Mouse (Mus musculus): ENCODE results near the gene Hdgfl2. TPM values are rescaled to one million over a fixed set of nuclear protein-coding genes. Genes with fewer than 3 reads are reported as not detected.
"Not testable (repeated sequence)": the region's sequence is repeated elsewhere in the genome, so short reads cannot be mapped to it uniquely, and the experiment has no call there.

Hdgfl2 gene
- total RNA-seq, 2 experiments from 2014 or later: 33.6 to 36.4 TPM

DNA sequence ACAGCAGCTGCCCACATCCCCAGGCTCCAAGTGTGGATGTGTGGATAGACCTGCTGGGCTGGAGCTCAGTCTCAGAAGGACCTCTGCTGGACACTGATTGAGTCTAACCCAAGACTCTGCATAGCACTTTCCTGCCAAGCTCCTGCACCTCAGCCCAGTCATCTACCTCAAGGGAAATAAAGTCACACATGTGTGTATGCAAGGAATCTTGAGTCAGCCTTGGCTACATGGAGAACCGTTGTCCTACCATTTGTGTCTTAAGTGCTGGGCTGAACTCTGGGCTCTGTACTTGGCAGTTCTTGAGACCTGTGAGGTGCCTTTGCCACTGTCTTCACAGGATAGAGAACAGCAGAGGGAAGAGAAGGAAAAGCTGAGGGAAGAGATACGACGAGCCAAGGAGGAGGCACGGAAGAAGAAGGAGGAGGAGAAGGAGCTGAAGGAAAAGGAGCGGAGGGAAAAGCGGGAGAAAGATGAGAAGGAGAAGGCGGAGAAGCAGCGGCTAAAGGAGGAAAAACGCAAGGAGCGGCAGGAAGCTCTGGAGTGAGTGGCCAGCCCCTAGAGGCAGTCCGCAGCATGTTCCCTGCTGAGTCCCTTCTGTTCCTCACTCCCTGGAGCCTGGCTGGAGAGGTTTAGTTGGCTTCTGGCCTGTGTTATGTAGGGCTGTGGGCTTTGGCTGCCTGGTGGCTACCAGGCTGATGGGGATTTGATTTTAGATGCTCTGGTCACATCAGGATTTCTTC is 21.9 kb upstream of the Hdgfl2 start:
- intact Hi-C loops (cut with DNase I): no loop called here
- DNase-seq (ENCODE audit: low spot score): no peak

DNA sequence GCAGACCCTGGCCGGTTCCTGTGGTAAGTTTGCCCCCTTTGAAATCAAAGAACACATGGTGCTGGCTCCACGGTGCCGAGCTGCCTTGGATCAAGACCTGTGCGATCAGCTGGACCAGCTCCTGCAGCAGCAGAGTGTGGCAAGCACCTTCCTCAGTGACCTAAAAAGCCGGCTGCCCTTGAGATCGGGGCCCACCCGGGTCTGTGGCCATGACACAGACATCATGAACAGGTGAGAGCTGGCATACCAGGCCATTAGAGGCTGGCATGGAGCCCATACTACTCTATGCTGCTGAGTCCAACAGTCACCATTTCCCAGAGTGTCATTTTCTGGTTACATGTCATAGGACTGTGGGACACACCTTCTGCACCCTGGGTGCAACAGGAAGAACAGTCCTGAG is 17.4 kb upstream of the Hdgfl2 start:
- intact Hi-C loops (cut with DNase I): no loop called here
- no peak for DNase-seq (ENCODE audit: low spot score)

DNA sequence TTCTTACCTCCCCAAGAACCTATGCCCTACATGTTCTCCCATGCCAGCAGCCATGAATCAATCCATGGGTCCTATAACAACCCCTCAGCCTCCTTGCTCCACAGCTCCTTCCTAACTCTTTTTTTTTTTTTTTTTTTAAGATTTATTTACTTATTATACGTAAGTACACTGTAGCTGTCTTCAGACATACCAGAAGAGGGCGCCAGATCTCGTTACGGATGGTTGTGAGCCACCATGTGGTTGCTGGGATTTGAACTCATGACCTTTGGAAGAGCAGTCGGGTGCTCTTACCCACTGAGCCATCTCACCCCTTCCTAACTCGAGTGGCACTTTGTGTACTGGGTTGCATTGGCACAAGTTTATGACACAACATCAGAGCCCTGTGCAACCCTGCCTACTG is 13.7 kb upstream of the Hdgfl2 start:
- intact Hi-C loops (cut with DNase I); DNase-seq (ENCODE audit: low spot score): not testable (repeated sequence)

DNA sequence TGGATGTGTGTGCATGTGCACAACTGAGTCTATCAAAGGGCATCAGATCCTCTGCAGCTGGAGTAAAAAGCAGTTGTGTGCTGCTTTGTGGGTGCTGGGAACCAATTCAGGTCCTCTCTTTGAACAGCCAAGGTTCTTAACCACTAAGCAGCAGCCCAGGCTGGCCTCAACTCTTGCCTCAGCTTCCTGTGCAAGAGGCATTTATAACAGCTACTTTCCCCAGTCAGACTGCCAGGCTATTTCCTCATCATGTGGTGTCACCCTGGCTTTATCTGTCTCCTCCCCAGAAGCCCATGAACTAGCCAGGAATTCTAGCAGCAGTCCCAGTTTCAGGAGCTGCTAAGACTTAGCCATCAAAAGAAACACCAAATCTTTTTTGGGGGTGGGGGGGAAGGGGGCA is 13.0 kb upstream of the Hdgfl2 start:
- intact Hi-C loops (cut with DNase I): no loop called here
- no peak for DNase-seq (ENCODE audit: low spot score)

DNA sequence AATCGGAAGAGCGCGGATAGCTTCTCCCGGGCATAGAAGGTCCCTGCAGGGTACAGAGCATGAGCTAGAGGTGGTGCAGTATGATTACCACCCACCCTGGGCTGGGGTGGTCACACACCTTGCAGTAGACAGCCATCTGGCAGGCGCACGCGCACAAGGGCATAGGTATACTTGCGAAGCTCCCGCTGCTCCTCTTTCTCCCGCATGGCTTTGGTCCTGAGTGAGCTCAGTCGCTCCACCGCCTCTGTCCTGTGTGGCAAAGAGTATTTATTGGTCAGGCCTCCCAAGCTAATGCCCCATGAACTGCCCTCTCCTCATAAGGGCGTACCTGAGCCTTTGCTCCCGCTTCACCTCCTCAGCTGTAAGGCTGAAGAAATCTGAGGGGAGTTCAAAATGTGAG is 10.4 kb upstream of the Hdgfl2 start:
- intact Hi-C loops (cut with DNase I): no loop called here

DNA sequence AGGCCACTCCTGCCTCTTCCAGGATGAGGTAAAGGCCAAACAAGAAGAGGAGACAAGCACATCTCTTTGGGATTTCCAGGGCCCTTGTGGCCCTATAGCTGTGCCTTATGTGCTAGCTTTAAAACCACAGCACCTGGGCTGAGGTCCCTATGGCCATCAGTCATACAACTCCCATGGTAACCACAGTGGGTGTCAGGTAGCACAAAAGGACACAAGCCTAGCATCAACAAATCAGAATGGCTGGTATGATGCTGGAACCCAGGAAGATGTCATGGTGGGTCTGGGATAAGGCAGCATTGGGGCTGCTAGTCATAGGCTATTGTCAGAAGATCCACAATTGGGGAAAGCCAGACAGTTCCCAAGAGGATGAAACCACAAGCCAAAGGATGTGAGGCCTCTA is 8.3 kb upstream of the Hdgfl2 start:
- no peak for DNase-seq (ENCODE audit: low spot score)
- intact Hi-C loops (cut with DNase I): no loop called here

More for the DNA sequence above, 10.4 kb upstream of the Hdgfl2 start:
- no peak for DNase-seq (ENCODE audit: low spot score)

DNA sequence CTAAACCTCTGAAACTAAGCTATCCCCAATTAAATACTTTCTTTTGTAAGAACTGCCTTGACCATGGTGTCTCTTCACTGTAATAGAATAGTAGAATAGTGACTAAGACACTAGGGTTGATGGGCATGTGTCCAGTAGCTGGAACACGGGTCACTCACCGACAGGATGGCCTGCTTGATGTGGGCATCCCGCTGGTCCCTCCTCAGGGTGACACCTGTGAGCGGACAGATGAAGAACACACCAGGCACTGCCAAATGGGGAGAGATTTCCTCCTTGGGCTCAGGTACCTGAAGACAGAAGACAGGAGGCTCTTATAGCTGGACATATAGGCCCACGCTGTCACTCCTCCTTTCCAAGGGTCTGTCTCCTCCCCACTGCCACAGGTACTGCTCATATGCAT is 7.2 kb upstream of the Hdgfl2 start:
- intact Hi-C loops (cut with DNase I): no loop called here
- DNase-seq (ENCODE audit: low spot score): no peak

DNA sequence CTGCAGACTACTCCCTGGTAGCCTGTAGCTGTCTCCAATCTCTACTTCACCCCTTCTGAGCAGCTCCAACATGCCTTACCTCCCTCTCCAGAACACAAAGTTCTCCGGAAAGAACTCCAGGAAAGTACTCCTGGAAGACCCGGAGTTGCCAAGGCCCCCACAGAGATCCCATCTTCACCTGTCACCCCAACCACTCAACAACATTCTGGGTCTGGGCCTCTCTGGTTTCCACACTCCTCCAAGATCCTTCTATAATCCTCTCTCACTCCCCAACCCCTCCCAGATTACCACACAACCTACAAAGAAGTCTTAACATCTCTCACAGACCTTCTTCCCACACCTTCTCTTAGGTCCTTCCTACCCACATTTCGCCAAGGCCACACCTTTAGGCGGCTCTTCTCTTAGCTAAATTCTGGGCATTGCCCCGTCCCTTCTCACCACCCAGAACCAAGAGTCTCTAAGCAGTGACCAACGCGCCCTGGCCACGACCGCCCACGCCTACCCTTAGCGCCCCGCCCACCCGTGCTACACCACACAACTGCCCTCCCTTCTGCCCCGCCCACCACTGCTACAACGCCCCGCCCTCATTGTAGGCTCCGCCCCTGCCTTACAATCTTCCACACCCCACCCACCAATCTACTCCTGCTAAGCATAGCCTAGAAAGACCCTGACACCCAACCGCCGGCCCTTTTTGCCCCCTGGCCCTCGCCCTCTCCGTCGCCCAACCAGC is 5.2 kb upstream of the Hdgfl2 start:
- DNase-seq (ENCODE audit: low spot score): peak; percentile 68
- intact Hi-C loops (cut with DNase I): no loop called here

DNA sequence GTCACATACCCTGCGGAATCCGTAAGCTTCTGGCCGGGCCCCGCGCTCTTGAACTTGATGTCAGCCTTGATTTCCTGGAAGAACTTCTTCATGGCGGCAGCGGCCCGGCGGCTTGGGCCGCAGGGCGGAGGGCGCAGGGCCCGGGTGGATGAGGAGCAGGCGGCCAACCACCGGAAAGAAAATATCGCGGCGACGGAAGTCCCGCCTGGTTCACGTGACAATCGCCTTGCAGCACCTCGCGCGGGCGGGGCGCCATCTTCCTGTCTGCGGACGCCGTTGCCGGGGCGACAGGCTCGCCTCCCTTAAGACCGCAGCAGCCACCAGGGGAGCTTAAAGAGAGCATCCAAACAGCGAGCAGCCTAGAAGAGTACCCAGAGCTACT is 4.6 kb upstream of the Hdgfl2 start, which contains the start of gene Ubxn6:
Ubxn6 (minus strand) TSS at position 202 of the 382 bp plus-strand sequence.
- DNase-seq (ENCODE audit: low spot score): peak; percentile 93
- intact Hi-C loops (cut with DNase I): no loop called here

DNA sequence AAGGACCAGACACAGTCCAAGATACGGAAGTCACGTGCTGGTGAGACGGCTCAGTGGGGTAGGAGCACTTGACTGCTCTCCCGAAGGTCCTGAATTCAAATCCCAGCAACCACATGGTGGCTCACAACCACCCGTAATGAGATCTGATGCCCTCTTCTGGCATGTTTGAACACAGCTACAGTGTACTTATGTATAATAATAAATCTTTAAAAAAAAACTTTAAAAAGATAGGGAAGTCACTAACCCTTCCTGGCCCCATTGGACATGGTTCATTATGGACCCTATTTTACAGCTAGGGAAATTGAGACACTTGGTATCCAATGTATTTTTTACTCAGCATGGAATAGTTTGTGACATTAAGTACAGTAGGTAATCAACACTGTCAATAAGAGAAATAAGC is 1.9 kb upstream of the Hdgfl2 start:
- intact Hi-C loops (cut with DNase I): no loop called here

DNA sequence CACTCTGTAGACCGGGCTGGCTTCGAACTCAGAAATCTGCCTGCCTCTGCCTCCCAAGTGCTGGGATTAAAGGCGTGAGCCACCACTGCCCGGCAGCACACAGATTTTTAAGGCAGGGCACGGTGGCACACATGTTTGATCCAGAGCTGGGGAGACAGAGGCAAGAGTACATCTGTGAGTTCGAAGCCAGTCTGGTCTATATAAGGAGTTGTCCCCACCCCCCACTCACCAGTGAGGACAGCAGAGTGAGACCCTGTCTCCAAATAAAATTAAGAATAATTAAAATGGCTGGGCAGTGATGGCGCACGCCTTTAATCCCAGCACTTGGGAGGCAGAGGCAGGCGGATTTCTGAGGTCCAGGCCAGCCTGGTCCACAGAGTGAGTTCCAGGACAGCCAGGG is 1.1 kb upstream of the Hdgfl2 start:
- intact Hi-C loops (cut with DNase I); DNase-seq (ENCODE audit: low spot score): not testable (repeated sequence)

More for the DNA sequence above, 1.9 kb upstream of the Hdgfl2 start:
- no peak for DNase-seq (ENCODE audit: low spot score)

DNA sequence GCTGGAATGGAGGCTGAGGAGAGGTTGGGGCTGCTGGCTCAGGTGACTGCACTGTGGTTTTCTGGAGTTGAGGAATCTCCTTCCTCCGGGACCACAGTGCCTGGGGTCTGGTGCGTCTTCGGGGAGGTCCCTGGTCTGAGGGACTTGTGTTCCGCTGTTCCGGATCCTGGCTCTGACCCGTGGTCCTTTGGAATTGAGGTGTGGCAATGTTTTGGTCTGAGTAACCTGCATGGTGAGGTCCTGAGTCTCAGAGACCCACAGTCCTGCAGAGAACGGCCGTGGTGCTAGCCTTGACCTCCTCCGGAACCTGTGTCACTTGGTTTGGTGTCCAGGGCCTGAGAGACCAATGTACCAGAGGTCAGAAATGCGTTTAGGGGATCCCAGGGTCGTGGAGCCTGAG is 487 bp downstream of the Hdgfl2 start:
- no peak for DNase-seq (ENCODE audit: low spot score)
- intact Hi-C loops (cut with DNase I): no loop called here

DNA sequence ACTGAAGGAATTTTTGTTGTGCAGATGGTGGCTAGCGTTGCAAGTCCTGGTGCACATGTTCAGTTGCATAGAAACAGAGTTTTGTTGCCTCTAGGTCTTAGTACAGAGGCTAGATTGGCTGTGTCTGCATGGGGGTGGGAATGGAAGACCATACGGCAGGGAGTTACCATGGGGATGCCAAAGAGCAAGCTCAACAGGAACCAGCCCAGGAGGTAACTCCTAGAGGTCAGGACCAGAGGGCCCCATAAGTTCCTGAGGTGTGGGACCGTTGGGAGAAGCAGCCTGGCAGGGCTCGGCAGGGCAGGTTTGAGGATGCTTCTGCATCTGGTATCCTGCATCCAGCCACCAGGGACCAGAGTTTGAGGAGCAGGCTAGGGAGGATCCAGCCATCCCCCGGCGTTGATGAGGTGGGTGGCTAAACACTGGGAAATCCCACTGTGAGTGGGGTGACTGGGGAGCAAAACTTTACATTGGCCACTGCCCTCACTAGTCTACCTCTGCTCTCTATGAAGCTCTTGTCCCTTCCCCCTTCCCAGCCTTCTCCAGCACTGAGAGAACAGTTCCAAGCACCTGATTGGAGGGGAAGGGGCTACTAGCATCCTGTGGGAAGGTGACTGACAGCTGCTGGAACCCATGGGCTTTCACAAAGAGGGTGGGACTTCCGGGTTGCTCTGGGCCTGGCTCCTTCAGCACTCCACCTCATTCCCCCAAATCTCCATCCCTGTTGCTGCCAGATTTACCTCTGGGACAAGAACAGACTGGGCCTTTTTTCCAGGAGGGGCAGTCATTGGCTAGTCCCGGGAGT is 1.5 kb downstream of the Hdgfl2 start:
- no peak for DNase-seq (ENCODE audit: low spot score)
- intact Hi-C loops (cut with DNase I): no loop called here

DNA sequence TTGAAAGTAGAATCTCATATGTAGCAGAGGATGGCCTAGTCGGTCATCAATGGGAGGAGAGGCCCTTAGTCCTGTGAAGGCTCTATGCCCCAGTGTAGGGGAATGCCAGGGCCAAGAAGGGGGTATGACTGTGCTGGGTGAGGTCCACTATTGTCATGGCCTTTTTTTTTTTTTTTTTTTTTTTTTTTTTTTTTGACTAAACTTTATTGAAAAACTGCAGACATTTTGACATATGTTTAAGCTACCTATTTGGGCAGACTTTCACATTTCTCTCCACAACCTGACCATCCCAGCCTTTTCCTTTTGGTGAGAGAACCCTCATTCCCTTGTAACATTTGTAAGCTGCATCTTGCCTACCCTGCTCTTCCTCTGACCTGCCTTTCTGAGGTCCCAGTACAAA is 12.9 kb downstream of the Hdgfl2 start:
- intact Hi-C loops (cut with DNase I): no loop called here
- DNase-seq (ENCODE audit: low spot score): no peak

DNA sequence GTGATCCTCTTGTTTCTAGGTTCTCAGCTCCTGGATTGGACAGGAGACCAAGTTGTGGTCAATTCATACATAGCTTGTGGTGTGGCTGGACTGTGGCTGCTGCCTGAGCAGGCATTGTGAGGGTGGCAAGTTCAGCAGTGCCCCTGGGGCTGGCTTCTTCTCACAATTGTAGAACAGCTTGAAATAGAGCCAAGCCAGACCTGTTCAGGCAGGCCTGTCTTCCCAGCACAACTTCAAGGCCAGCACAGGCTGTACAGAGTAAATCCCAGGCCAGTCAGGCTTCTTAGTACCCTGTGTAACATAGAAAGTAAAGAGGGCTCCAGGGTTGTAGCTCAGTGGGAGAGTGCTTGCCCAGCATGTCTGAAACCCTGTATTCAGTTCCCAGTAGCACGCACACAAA is 13.4 kb downstream of the Hdgfl2 start:
- DNase-seq (ENCODE audit: low spot score): no peak
- intact Hi-C loops (cut with DNase I): no loop called here

DNA sequence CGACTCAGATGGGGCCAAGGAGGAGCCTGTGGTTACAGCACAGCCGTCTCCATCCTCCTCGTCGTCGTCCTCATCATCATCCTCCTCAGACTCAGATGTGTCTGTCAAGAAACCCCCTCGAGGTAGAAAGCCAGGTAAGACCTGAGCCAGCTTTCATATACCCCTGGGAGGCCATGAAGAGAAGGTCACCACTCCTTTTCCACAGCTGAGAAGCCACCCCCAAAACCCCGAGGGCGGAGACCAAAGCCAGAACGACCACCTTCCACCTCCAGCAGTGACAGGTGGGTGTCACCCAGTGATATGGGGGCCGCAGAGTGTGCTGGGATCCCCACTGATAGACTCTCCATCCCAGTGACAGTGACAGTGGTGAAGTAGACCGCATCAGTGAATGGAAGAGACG is 17.4 kb downstream of the Hdgfl2 start:
- no peak for DNase-seq (ENCODE audit: low spot score)
- intact Hi-C loops (cut with DNase I): no loop called here

DNA sequence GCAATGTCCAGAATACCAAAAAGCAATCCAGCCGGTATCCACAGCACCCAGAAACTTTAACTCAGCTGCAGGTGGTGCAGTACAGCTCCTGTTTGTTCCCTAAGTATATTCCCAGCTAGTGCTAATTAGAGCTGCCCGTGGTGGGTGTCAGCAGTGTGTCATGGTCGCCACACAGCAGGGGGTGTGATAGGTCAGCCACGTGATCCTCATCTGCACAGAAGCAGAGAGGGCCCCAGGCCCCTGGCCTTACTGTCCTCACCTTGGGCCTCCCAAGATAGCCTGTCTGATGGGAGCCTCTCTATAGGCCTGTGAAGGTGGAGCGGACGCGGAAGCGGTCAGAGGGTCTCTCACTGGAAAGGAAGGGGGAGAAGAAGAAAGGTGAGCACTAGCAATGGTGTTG is 18.7 kb downstream of the Hdgfl2 start:
- intact Hi-C loops (cut with DNase I): no loop called here
- DNase-seq (ENCODE audit: low spot score): no peak

DNA sequence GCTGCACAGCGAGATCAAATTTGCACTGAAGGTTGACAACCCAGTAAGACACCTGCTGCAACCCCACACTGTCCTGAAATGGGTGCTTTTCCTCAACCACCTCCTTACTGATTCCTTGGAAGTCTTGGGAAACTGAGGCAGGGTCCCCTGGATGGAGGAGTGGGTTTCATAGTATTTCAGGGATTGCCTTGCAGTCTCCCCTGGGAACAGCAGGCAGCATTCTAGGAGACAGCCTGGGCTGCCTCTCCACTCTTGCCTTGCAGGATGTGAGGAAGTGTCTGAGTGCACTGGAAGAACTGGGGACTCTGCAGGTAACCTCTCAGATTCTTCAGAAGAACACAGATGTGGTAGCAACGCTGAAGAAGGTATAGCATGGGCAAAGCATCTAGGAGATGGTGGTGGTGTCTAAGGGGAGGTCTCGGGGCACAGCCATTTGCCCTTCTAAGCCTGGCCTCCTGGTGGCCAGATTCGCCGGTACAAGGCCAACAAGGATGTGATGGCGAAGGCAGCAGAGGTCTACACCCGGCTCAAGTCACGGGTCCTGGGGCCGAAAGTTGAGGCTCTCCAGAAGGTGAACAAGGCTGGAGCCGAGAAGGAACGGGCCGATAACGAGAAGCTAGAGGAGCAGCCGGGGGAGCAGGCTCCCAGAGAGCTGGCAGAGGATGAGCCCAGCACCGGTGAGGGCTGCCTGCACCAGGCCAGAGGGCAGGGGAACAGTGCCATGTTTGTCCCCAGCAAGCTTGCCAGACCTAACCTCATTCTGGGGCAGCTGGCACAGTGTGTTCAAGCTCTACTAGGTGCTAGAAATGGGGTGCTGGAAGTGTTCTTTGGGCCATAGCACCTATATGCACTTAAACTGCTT is 19.5 kb downstream of the Hdgfl2 start:
- no peak for DNase-seq (ENCODE audit: low spot score)
- intact Hi-C loops (cut with DNase I): no loop called here

DNA sequence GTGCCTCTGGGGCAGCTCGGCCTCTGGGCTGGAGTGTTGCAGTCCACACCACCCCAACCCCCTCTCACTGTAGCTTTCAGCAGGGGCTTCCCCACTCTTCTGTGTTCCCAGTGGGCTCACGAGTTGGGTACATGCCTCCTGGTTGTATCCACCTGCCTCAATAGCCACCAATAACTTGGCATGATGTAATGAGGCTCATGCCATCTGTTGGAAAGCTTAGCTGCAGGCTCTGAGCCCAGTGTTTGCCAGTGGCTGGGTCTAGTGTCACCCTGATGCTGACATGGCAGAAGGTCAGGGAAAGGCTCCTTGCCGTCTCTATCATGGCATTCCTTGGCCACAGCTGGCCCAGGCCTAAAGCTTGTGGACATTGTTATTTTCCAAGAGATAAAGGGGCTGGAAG is 21.4 kb downstream of the Hdgfl2 start:
- intact Hi-C loops (cut with DNase I): no loop called here
- no peak for DNase-seq (ENCODE audit: low spot score)

DNA sequence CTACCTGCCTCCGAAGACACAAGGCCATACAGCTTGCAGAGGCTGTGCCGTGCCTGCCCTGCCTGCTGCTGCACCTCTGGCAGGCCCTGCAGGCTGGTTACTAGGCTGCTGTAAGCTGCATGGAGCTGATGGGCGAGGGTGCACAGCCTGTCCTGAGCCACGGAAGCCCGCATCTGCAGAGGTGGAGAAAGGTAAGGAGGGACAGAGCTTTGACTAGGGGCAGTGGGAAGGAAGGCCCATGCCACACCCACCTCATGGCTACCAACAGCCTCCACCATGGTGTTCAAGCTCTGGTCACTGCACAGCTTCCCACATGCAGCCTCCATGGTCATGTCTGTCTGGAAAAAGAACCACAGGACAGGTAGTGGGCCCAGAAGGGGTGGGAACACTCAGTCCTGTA is 22.7 kb downstream of the Hdgfl2 start:
- no peak for DNase-seq (ENCODE audit: low spot score)
- intact Hi-C loops (cut with DNase I): no loop called here
